Mouse (Mus musculus): ENCODE measurements around the gene Ppp1r32. TPM values are rescaled to one million over a fixed set of nuclear protein-coding genes. Genes with fewer than 3 reads are reported as not detected.

Ppp1r32 gene
- polyA plus RNA-seq, 1 experiment from 2014 or later, result not detected

DNA sequence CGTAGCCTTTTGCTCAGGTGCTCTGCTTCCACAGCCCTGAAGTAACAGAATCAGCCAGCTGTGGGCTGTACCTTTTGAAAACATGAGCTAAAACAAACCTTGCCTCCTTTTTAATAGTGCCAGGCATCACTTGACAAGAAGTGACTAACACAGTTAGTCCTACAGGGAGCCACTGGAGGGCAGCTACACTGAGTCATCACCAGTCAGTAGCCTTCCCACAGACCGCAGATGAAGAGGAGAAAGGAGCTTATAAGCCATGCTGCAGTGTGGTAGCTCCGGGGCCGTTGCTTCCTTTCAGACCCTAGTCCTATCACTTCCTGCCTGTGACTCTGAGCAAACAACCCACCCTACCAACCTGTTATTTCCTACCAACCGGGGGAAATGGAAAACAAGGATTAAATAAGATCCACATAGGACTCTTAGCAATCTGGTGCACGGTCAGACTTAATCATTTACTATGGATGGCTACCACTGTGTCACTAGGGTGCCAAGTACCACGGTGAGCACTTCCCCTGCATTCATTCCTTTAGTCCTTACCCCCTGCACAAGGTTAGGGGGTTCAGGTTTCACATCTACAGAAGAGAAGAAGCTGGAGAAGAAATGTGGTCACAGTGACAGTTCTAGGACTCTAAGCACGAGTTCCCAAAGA is 14.9 kb upstream of the Ppp1r32 start:
- Histone ChIP-seq H3K27me3 (peaks cover 1% of the 10 kb centered on the region; the same call in 1 of the 2 replicates), H3K4me3 (replicated peaks) (no peak overlapping the region), H3K27ac (replicated peaks) (no peak overlapping the region), H3K4me2 (no peak overlapping the region), H3K4me1 (replicated peaks) (no peaks in the 10 kb centered on the region), H3K9me3 (replicated peaks) (no peaks in the 10 kb centered on the region), H3K9ac (no peak overlapping the region), H3K36me3 (replicated peaks) (peaks cover 39% of the 10 kb centered on the region)
- no peak for ATAC-seq (ENCODE audit: insufficient read depth)
- WGBS (ENCODE audit: insufficient replicate concordance), result 18% methylated on average over 8 of the region's 8 CpGs

- Histone ChIP-seq H3K4me3 (replicated peaks) (no peak overlapping the region), H3K27ac (replicated peaks) (no peak overlapping the region), H3K9me3 (replicated peaks) (no peaks in the 10 kb centered on the region), H3K4me2 (no peak overlapping the region), H3K9ac (no peak overlapping the region), H3K36me3 (replicated peaks) (peaks cover 33% of the 10 kb centered on the region), H3K4me1 (replicated peaks) (no peaks in the 10 kb centered on the region), H3K27me3 (peaks cover 6% of the 10 kb centered on the region)
- no peak for ATAC-seq (ENCODE audit: insufficient read depth)
- WGBS (ENCODE audit: insufficient replicate concordance), result 55% methylated on average over 2 of the region's 2 CpGs
These were observed 14.2 kb upstream of the Ppp1r32 start for GRCm38 (mm10) chr19:10496976-10497375.

DNA sequence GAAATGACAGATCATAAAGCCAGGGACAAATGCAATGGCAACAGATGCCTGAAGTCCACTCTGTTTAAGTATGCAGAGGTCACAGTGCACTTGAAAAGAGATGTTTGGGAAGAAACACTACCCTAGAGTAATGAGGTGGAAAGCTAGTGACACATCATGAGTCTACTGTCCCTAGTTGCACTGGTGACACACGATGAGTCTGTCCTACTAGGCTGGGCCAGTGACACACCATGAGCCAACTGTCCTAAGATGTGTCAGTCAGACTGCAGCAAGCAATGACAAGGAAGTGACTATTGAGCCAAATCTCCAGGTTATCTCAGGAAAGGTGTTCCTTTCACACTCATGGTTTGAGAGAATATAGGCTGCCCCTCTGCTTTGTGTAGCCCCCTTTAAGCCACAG is 12.9 kb upstream of the Ppp1r32 start:
- Histone ChIP-seq H3K9me3 (replicated peaks) (no peaks in the 10 kb centered on the region), H3K27me3 (peaks cover 6% of the 10 kb centered on the region), H3K36me3 (replicated peaks) (peaks cover 20% of the 10 kb centered on the region), H3K4me3 (replicated peaks) (no peak overlapping the region), H3K27ac (replicated peaks) (no peak overlapping the region), H3K4me1 (replicated peaks) (no peaks in the 10 kb centered on the region), H3K9ac (no peak overlapping the region), H3K4me2 (no peak overlapping the region)
- 74% methylated on average over 1 of the region's 1 CpGs for WGBS (ENCODE audit: insufficient replicate concordance)
- no peak for ATAC-seq (ENCODE audit: insufficient read depth)

DNA sequence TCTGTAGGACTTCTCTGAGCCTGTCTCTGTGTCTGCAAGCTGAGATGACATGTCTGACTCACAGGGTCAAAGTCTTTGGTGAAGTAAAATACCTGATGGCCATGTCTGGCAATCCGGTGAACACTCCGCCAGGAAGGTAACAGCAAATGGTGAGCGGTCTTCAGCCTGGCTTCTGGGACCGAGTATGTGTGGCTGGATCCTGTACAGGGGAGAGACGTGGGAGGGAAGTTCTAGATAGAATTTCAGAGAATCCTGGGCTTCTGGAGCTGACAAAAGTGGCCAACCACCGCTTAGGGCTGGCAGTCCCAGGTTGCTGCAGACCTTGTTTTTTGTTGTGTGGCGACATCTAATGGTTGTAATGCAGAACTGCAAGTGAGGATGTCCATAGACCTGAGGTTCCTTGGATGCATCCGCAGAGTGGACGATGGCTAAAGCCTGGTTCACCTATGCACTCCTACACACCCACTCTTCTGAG is 3.6 kb upstream of the Ppp1r32 start:
- Histone ChIP-seq H3K27ac (replicated peaks) (no peak overlapping the region), H3K36me3 (replicated peaks) (no peaks in the 10 kb centered on the region), H3K4me1 (replicated peaks) (no peaks in the 10 kb centered on the region), H3K9ac (no peak overlapping the region), H3K9me3 (replicated peaks) (no peaks in the 10 kb centered on the region), H3K4me3 (replicated peaks) (no peak overlapping the region), H3K27me3 (peaks cover 21% of the 10 kb centered on the region; the same call in 1 of the 2 replicates), H3K4me2 (no peak overlapping the region)
- ATAC-seq (ENCODE audit: insufficient read depth), result no peak
- 24% methylated on average over 9 of the region's 9 CpGs for WGBS (ENCODE audit: insufficient replicate concordance)

- 34% methylated on average over 4 of the region's 4 CpGs for WGBS (ENCODE audit: insufficient replicate concordance)
- Histone ChIP-seq H3K36me3 (replicated peaks) (no peaks in the 10 kb centered on the region), H3K27me3 (peaks cover 17% of the 10 kb centered on the region; the same call in 1 of the 2 replicates), H3K4me1 (replicated peaks) (no peaks in the 10 kb centered on the region), H3K9me3 (replicated peaks) (no peaks in the 10 kb centered on the region), H3K9ac (no peak overlapping the region), H3K27ac (replicated peaks) (no peak overlapping the region), H3K4me2 (no peak overlapping the region), H3K4me3 (replicated peaks) (no peak overlapping the region)
- no peak for ATAC-seq (ENCODE audit: insufficient read depth)
These were observed 3.2 kb downstream of the Ppp1r32 start for GRCm38 (mm10) chr19:10479541-10479940.

DNA sequence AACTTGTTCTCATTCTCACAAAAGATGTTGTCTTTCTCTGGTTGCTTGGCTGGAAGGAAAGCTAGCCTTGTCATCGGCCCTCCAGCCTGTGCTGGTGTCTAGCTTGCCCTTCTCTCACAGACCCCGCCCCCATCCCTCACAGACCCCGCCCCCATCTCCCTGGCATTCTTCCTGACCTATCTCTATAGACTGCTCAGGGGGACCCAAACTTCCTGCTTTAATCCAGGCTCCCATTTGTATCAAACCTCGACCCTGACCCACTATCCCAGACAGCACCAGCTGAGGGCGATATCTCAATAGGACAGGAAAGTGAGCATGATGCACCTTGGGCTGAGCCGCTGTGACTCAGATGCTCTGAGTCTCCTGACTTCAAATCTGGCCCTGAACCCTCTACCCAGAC is 8.9 kb downstream of the Ppp1r32 start:
- no peak overlapping the region for H3K4me3 ChIP-seq (replicated peaks)
- H3K27me3 ChIP-seq, result peaks cover 10% of the 10 kb centered on the region; the same call in 1 of the 2 replicates
- H3K36me3 ChIP-seq (replicated peaks), result no peaks in the 10 kb centered on the region
- WGBS (ENCODE audit: insufficient replicate concordance), result 23% methylated on average over 6 of the region's 6 CpGs
- ATAC-seq (ENCODE audit: insufficient read depth), result no peak
- no peak overlapping the region for H3K9ac ChIP-seq
- H3K4me1 ChIP-seq (replicated peaks), result no peaks in the 10 kb centered on the region
- H3K27ac ChIP-seq (replicated peaks), result no peak overlapping the region
- no peaks in the 10 kb centered on the region for H3K9me3 ChIP-seq (replicated peaks)
- no peak overlapping the region for H3K4me2 ChIP-seq

- H3K9me3 ChIP-seq (replicated peaks), result no peaks in the 10 kb centered on the region
- H3K4me2 ChIP-seq, result no peak overlapping the region
- no peak for ATAC-seq (ENCODE audit: insufficient read depth)
- H3K27ac ChIP-seq (replicated peaks), result no peak overlapping the region
- peaks cover 10% of the 10 kb centered on the region; the same call in 1 of the 2 replicates for H3K27me3 ChIP-seq
- no peaks in the 10 kb centered on the region for H3K4me1 ChIP-seq (replicated peaks)
- no peaks in the 10 kb centered on the region for H3K36me3 ChIP-seq (replicated peaks)
- no peak overlapping the region for H3K9ac ChIP-seq
- H3K4me3 ChIP-seq (replicated peaks), result no peak overlapping the region
- 54% methylated on average over 3 of the region's 3 CpGs for WGBS (ENCODE audit: insufficient replicate concordance)
These were observed 9.8 kb downstream of the Ppp1r32 start for GRCm38 (mm10) chr19:10472958-10473357.

- Histone ChIP-seq H3K4me1 (replicated peaks) (no peaks in the 10 kb centered on the region), H3K4me2 (no peak overlapping the region), H3K4me3 (replicated peaks) (no peak overlapping the region), H3K27ac (replicated peaks) (no peak overlapping the region), H3K27me3 (peaks cover 10% of the 10 kb centered on the region; the same call in 1 of the 2 replicates), H3K9ac (no peak overlapping the region), H3K36me3 (replicated peaks) (no peaks in the 10 kb centered on the region), H3K9me3 (replicated peaks) (no peaks in the 10 kb centered on the region)
- no peak for ATAC-seq (ENCODE audit: insufficient read depth)
- 54% methylated on average over 8 of the region's 8 CpGs for WGBS (ENCODE audit: insufficient replicate concordance)
These were observed 13.5 kb downstream of the Ppp1r32 start for GRCm38 (mm10) chr19:10469171-10469658.

- H3K36me3 ChIP-seq (replicated peaks), result no peaks in the 10 kb centered on the region
- ATAC-seq (ENCODE audit: insufficient read depth), result no peak
- H3K4me1 ChIP-seq (replicated peaks), result no peaks in the 10 kb centered on the region
- H3K4me2 ChIP-seq, result no peak overlapping the region
- no peak overlapping the region for H3K4me3 ChIP-seq (replicated peaks)
- H3K27ac ChIP-seq (replicated peaks), result no peak overlapping the region
- no peaks in the 10 kb centered on the region for H3K9me3 ChIP-seq (replicated peaks)
- WGBS (ENCODE audit: insufficient replicate concordance), result 27% methylated on average over 4 of the region's 4 CpGs
- H3K9ac ChIP-seq, result no peak overlapping the region
- H3K27me3 ChIP-seq, result peaks cover 46% of the 10 kb centered on the region
These were observed 18.3 kb downstream of the Ppp1r32 start for GRCm38 (mm10) chr19:10464427-10464826.

DNA sequence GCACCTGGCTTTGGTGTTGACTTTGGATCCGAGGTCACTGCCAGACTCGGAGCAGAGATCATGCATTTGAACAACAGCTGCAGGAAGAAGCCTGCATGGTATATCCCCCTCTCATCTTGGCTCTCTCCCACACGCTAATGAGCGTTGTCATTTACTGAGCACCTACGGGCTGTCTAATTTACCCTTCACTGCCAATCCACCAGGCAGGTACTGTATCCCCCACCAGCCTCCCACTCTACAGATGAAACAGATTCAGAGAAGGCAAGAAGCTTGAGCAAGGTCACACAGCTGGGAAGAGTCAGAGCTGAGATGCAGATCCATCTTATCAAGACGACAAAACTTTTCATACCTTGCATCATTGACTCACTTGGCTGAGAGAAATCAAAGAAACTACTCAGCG is 21.1 kb downstream of the Ppp1r32 start:
- no peaks in the 10 kb centered on the region for H3K9me3 ChIP-seq (replicated peaks)
- H3K36me3 ChIP-seq (replicated peaks), result no peaks in the 10 kb centered on the region
- no peak overlapping the region for H3K4me3 ChIP-seq (replicated peaks)
- no peak overlapping the region for H3K4me2 ChIP-seq
- no peak for ATAC-seq (ENCODE audit: insufficient read depth)
- no peak overlapping the region for H3K27ac ChIP-seq (replicated peaks)
- no peak overlapping the region for H3K9ac ChIP-seq
- peaks cover 12% of the 10 kb centered on the region for H3K4me1 ChIP-seq (replicated peaks)
- WGBS (ENCODE audit: insufficient replicate concordance), result 34% methylated on average over 7 of the region's 7 CpGs
- peaks cover 75% of the 10 kb centered on the region for H3K27me3 ChIP-seq

DNA sequence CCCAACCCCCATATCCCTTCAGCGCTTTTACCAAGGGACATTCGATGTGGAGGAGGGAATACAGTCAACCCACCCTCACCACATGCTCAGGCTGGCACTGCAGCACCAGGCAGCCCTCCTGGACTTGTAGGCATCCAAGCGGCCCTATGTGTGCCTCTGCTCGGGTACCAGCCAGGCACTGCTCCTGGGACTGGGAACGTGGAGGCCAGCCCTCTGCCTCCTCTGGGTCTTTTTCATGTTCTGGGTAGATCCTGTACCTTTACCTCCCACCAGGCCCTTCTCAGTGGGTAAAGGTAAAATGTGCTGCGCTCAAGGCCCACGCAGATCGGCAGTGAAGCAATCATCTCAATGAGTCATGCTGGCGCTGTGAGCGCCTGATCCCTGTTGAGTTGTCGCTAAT is 22.8 kb downstream of the Ppp1r32 start:
- no peak overlapping the region for H3K4me2 ChIP-seq
- no peaks in the 10 kb centered on the region for H3K9me3 ChIP-seq (replicated peaks)
- no peaks in the 10 kb centered on the region for H3K36me3 ChIP-seq (replicated peaks)
- no peak overlapping the region for H3K27ac ChIP-seq (replicated peaks)
- peaks cover 86% of the 10 kb centered on the region for H3K27me3 ChIP-seq
- no peak for ATAC-seq (ENCODE audit: insufficient read depth)
- 41% methylated on average over 11 of the region's 11 CpGs for WGBS (ENCODE audit: insufficient replicate concordance)
- no peak overlapping the region for H3K4me3 ChIP-seq (replicated peaks)
- H3K4me1 ChIP-seq (replicated peaks), result peaks cover 16% of the 10 kb centered on the region
- H3K9ac ChIP-seq, result no peak overlapping the region
